9 mouse cellular contexts compared by ENCODE assay signal in the genomic region with DNA sequence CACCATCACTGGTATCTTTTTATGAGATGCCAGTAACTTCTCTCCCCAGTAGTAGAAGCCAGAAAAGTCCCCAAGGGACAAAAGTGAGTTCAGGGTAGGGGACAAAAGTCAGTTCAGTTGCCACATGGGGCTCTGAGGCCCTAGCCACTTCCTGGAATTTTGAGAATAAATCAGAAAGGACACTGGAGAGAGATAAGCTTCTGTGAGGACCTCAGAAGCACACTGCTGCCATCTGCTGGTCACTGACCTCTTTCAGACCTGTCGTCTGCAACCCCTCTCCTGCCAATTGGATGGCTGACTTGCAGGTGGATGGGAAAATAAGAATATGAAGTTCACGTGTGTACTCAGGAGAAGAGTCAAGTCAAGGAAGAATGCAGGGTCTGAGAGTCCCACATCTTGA. TPM values are rescaled to one million over a fixed set of nuclear protein-coding genes. Genes with fewer than 3 reads are reported as not detected.
A peak's percentile ranks its signal among the peaks of the same experiment; 100 is the strongest.
DNase-seq lines count a peak whose midpoint lies in the region; ATAC-seq and TF ChIP-seq lines count a peak whose summit lies in the region.
"Had no signal": no experiment of that assay in that cellular context is flagged by ENCODE, and none has a peak within 500 bp of the region (broad histone marks: within the 10 kb centered on the region; RNA-seq: fewer than 3 reads in every experiment).

No protein-coding gene starts in this region.

- H3K27ac ChIP-seq in forebrain, embryonic 14.5 days (ENCODE audit: low read depth, low read length): no peak overlapping the region
- H3K27ac ChIP-seq in hindbrain, embryonic 16.5 days (ENCODE audit: low read depth, low read length): no peak overlapping the region
- H3K27ac ChIP-seq: limb, embryonic 12.5 days had no signal

- H3K4me3 ChIP-seq in forebrain, embryonic 14.5 days (ENCODE audit: low read depth, low read length): no peak overlapping the region
- no peak overlapping the region for H3K4me3 ChIP-seq in hindbrain, embryonic 16.5 days (ENCODE audit: low read length)
- H3K4me3 ChIP-seq: limb, embryonic 12.5 days had no signal

- H3K4me1 ChIP-seq in forebrain, embryonic 14.5 days (ENCODE audit: control insufficient read depth, insufficient read depth, low read length): no peaks in the 10 kb centered on the region
- H3K4me1 ChIP-seq in hindbrain, embryonic 16.5 days (ENCODE audit: control insufficient read depth, insufficient read depth, low read depth, low read length): no peaks in the 10 kb centered on the region
- H3K4me1 ChIP-seq: limb, embryonic 12.5 days had no signal

- H3K36me3 ChIP-seq in forebrain, embryonic 14.5 days (ENCODE audit: control insufficient read depth, insufficient read depth, low read length): no peaks in the 10 kb centered on the region
- no peaks in the 10 kb centered on the region for H3K36me3 ChIP-seq in hindbrain, embryonic 16.5 days (ENCODE audit: control insufficient read depth, insufficient read depth, low read length)
- H3K36me3 ChIP-seq: limb, embryonic 12.5 days had no signal

- peak; percentile 9 for DNase-seq in MN1 (ENCODE audit: low spot score)
- DNase-seq in brain, embryonic 14.5 days (ENCODE audit: low read depth): peak; percentile 89
- peak; percentile 88 for DNase-seq in forebrain, embryonic 14.5 days (ENCODE audit: low spot score)
- peak; percentile 84 to 92 for DNase-seq in left cerebral cortex, adult 18-20 months (ENCODE audit: low spot score in 2 of 2)
- DNase-seq in right cerebral cortex, postnatal 25 days: peak; percentile 70
- no peak for DNase-seq in T-cell, adult 2 months (ENCODE audit: low spot score)

- H3K9me3 ChIP-seq in forebrain, embryonic 14.5 days (replicated peaks; ENCODE audit: control insufficient read depth, low read length): no peaks in the 10 kb centered on the region
- H3K9me3 ChIP-seq in hindbrain, embryonic 16.5 days (ENCODE audit: control insufficient read depth, low read length): no peaks in the 10 kb centered on the region
- H3K9me3 ChIP-seq: limb, embryonic 12.5 days had no signal

- TF ChIP-seq POLR2A in brain, embryonic 14.5 days (IDR thresholded peaks at IDR 0.05; ENCODE audit: borderline replicate concordance, extremely low read depth, insufficient read depth, insufficient read length, poor library complexity, severe bottlenecking): no peak

- H3K27me3 ChIP-seq in forebrain, embryonic 14.5 days (replicated peaks; ENCODE audit: control insufficient read depth, insufficient read depth, low read length): no peaks in the 10 kb centered on the region
- H3K27me3 ChIP-seq in hindbrain, embryonic 16.5 days (replicated peaks; ENCODE audit: control insufficient read depth, insufficient read depth, low read length): no peaks in the 10 kb centered on the region
- H3K27me3 ChIP-seq: limb, embryonic 12.5 days had no signal

- peak; percentile 85 for TF ChIP-seq CTCF in brain, embryonic 14.5 days (IDR thresholded peaks at IDR 0.05; ENCODE audit: borderline replicate concordance, extremely low read depth, insufficient read depth, insufficient read length)

- no peak overlapping the region for H3K4me2 ChIP-seq in forebrain, embryonic 14.5 days (ENCODE audit: low read length)
- no peak overlapping the region for H3K4me2 ChIP-seq in hindbrain, embryonic 16.5 days (ENCODE audit: low read length)
- H3K4me2 ChIP-seq: limb, embryonic 12.5 days had no signal

- peak; percentile 44; the same call in 1 of the 2 replicates for ATAC-seq in forebrain, embryonic 14.5 days
- peak; percentile 69 for ATAC-seq in hindbrain, embryonic 16.5 days
- peak; percentile 60; the same call in 1 of the 2 replicates for ATAC-seq in megakaryocyte-erythroid progenitor cell, adult 5-6 weeks (replicated peaks; ENCODE audit: low FRiP score, low TSS enrichment, poor library complexity, severe bottlenecking)

- no peak overlapping the region for H3K9ac ChIP-seq in forebrain, embryonic 14.5 days (ENCODE audit: low read length)
- H3K9ac ChIP-seq in hindbrain, embryonic 16.5 days (ENCODE audit: low read depth, low read length): no peak overlapping the region
- H3K9ac ChIP-seq: limb, embryonic 12.5 days had no signal

- 5% methylated on average over 2 of the region's 2 CpGs for WGBS in forebrain, embryonic 14.5 days
- WGBS in hindbrain, embryonic 16.5 days: 5% methylated on average over 2 of the region's 2 CpGs

RNA-seq across cellular contexts. Expression of gene Serpina12, which starts 25.4 kb away (rescaled TPM):
- not detected in 2 replicates for polyA plus RNA-seq in brain, embryonic 14.5 days (2012; rRNA removed)
- not detected in 2 replicates for polyA plus RNA-seq in forebrain, embryonic 14.5 days (2014; fragmentation: Nextera tagmentation; extraction: Ambion mirVana)
- polyA plus RNA-seq in hindbrain, embryonic 16.5 days (2015; fragmentation: Nextera tagmentation; extraction: Ambion mirVana): not detected in 2 replicates
- total RNA-seq in left cerebral cortex, adult 18-20 months (2021): under 1 TPM in 1 of 2 experiments, not detected in 1; 0.09 TPM
- not detected in 2 replicates for total RNA-seq in megakaryocyte-erythroid progenitor cell, adult 5-6 weeks (2014; fragmentation: Nextera tagmentation)
- 0.28 TPM in 1 of 2 replicates, not detected in the other for total RNA-seq in megakaryocyte-erythroid progenitor cell, adult 5-6 weeks (2017)
- polyA plus RNA-seq: limb, embryonic 12.5 days had no signal

RNA-seq across cellular contexts. Expression of gene Serpina5, which starts 31.3 kb away (rescaled TPM):
- not detected in 2 replicates for polyA plus RNA-seq in brain, embryonic 14.5 days (2012; rRNA removed)
- not detected in 2 replicates for polyA plus RNA-seq in forebrain, embryonic 14.5 days (2014; fragmentation: Nextera tagmentation; extraction: Ambion mirVana)
- polyA plus RNA-seq in hindbrain, embryonic 16.5 days (2015; fragmentation: Nextera tagmentation; extraction: Ambion mirVana): not detected in 2 replicates
- total RNA-seq in left cerebral cortex, adult 18-20 months (2021): not detected
- not detected in 2 replicates for total RNA-seq in megakaryocyte-erythroid progenitor cell, adult 5-6 weeks (2014; fragmentation: Nextera tagmentation)
- not detected in 2 replicates for total RNA-seq in megakaryocyte-erythroid progenitor cell, adult 5-6 weeks (2017)
- polyA plus RNA-seq: limb, embryonic 12.5 days had no signal

RNA-seq across cellular contexts. Expression of gene Serpina3a, which starts 42.9 kb away (rescaled TPM):
- not detected in 2 replicates for polyA plus RNA-seq in brain, embryonic 14.5 days (2012; rRNA removed)
- polyA plus RNA-seq in forebrain, embryonic 14.5 days (2014; fragmentation: Nextera tagmentation; extraction: Ambion mirVana): not detected in 2 replicates
- polyA plus RNA-seq in hindbrain, embryonic 16.5 days (2015; fragmentation: Nextera tagmentation; extraction: Ambion mirVana): not detected in 2 replicates
- not detected for total RNA-seq in left cerebral cortex, adult 18-20 months (2021)
- total RNA-seq in megakaryocyte-erythroid progenitor cell, adult 5-6 weeks (2014; fragmentation: Nextera tagmentation): not detected in 2 replicates
- not detected in 2 replicates for total RNA-seq in megakaryocyte-erythroid progenitor cell, adult 5-6 weeks (2017)
- polyA plus RNA-seq: limb, embryonic 12.5 days had no signal

RNA-seq across cellular contexts. Expression of gene Serpina9, which starts 56.1 kb away (rescaled TPM):
- 0.04 TPM in 1 of 2 replicates, not detected in the other for polyA plus RNA-seq in brain, embryonic 14.5 days (2012; rRNA removed)
- polyA plus RNA-seq in forebrain, embryonic 14.5 days (2014; fragmentation: Nextera tagmentation; extraction: Ambion mirVana): not detected in 2 replicates
- 0.09 and 0.27 TPM in 2 replicates for polyA plus RNA-seq in hindbrain, embryonic 16.5 days (2015; fragmentation: Nextera tagmentation; extraction: Ambion mirVana)
- total RNA-seq in left cerebral cortex, adult 18-20 months (2021): 1 to 10 TPM; 4.8 to 5.5 TPM
- total RNA-seq in megakaryocyte-erythroid progenitor cell, adult 5-6 weeks (2014; fragmentation: Nextera tagmentation): not detected in 2 replicates
- not detected in 2 replicates for total RNA-seq in megakaryocyte-erythroid progenitor cell, adult 5-6 weeks (2017)
- polyA plus RNA-seq: limb, embryonic 12.5 days had no signal

RNA-seq across cellular contexts. Expression of gene Serpina3b, which starts 58.2 kb away (rescaled TPM):
- polyA plus RNA-seq in brain, embryonic 14.5 days (2012; rRNA removed): not detected in 2 replicates
- polyA plus RNA-seq in forebrain, embryonic 14.5 days (2014; fragmentation: Nextera tagmentation; extraction: Ambion mirVana): not detected in 2 replicates
- polyA plus RNA-seq in hindbrain, embryonic 16.5 days (2015; fragmentation: Nextera tagmentation; extraction: Ambion mirVana): not detected in 2 replicates
- total RNA-seq in left cerebral cortex, adult 18-20 months (2021): not detected
- not detected in 2 replicates for total RNA-seq in megakaryocyte-erythroid progenitor cell, adult 5-6 weeks (2014; fragmentation: Nextera tagmentation)
- not detected in 2 replicates for total RNA-seq in megakaryocyte-erythroid progenitor cell, adult 5-6 weeks (2017)
- polyA plus RNA-seq: limb, embryonic 12.5 days had no signal
